Mouse (Mus musculus) frontal cortex, postnatal 25 days (tissue): ENCODE measurements around the gene Nav2.

Source experiments
- DNase-seq, 2 experiments: peaks; one replicate each; pipeline ENCODE4 v3.0.0; 2022; ENCODE audit warnings: low spot score in 2 of 2

The Nav2 gene

DNA sequence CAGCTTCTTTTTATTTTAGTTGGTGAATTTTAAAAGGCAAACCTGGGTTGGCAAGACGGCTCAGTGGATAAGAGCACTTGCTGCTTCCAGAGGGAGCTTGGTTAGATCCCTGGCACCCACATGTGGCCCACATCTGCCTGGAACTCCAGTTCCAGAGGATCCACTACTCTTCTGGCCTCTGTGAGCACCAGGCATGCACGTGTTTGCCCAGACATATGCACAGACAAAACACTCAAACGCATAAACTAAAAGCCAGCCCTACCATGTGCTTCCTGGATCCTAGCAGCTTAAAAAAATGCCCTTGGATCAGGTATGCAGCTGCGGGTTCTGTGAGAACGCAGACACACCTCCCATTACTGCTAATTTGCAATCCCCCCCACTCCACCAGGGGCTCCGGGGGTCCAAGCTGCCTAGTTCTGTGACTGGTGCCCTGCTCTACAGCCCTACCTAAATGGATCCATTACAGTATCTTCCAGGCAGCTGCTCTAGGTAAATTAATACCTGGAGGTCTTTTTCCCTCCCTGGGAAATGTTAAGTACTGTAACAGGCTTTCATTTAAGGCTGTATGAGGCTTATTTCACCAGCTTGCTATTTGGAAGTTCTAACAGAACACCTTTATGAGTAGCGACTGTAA is 603.4 kb downstream of the Nav2 start:
- DNase-seq, result no peak

DNA sequence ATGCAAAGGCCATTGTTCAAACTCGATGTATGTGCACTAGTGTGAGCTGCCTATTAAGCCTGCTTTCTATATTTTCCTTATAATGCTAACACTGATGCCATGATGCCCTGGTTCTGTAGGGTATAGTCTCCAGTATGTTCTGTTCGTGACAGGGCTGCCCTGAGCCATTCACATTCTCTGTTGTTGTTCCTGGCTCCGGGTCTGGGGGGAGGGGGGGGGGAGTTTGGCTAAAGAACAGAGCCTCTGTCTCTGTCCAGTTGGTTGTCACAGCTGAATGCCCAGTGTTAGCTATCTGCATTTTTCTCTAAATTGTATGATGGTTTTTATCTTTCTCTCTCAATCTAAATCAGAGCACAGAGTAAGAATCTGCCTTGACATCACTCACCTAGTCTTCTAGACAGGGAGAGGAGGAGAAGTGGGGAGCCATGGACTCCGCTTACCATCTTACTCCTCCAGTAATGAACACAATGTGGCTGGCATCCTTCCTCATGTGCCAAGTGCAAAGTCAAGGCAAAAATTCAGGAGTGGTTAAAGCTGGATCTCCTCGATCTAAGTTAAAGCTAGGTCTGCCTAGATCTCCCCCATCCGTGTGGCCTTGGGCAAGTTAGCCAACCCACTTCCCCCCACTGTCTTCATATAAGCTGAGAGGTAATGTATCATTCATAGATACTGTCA is 605.4 kb downstream of the Nav2 start:
- no peak for DNase-seq

DNA sequence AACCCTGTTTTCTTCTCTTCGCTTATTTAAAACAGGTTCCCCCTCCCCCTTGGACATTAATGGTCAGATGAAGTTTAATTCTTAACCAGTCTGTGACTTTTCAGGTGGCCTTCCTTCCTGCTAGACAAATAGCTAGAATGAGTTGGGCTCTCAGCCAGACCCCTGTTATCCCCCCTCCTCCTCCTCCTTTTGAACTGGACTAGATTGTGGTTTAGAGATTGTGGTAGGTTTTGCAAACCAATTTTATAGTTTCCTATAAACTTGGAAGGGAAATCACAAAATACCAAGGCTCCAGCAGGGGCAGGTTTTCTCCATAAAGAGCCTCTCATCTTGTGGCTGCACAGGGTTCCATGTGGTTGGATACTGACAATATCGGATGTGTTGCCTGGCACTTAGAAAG is 606.5 kb downstream of the Nav2 start:
- DNase-seq, result no peak

DNA sequence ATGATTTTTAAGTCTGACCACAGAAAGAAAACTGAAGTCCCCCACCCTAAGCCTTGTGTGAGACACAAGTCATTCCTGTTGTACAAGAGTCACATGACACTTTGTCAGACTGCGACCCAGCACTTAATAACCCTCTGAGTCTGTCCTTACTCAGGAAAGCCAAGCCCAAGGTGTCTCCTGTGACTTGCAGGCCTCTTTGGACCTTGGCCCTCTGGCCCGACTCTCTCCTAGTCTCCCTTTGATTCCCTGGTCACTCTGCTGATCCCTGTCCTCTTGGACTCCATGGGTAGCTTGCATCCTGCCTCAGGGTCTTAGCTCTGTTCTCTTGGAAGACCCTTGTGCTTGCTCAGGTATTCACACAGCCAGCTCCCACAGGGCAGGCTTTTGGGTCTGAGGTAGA is 612.0 kb downstream of the Nav2 start:
- DNase-seq, result no peak

DNA sequence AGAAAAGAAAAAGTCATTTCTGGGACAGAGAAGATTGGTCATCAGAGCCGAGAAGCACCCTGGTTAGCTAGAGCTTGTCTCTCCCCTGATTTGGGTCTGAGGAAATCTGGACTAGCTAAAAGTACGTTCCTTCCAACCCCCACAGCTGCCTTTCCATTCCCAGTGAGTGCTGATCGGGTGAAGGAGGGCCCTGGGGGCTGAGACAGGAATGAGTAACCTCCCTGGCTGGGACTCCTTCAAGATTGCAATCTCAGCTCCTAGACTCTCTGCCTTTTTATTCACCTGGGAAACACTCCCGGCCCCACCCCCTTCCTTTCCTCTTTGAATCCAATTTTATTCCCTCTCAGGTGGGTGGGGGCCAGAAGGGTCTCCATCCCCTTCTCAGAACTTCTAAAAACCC is 612.8 kb downstream of the Nav2 start:
- no peak for DNase-seq

DNA sequence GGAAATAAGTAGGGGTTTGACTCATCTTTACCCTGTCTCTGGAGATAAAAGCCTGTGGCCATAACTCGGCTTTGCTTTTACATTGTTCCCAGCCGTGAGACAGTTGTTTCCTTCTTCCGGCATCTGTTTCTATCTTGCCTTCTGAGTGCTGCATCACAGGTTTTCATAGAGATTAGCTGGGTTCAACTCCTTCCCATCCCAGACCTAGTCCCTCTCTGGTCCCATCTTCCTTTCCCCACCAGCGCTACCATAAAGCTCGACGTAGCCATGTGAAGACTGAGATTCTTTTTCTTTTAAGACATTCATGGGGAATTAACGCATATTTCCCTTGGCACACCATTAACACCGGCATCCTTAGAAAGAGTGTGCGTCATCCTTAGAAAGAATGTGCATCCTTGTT is 613.5 kb downstream of the Nav2 start:
- no peak for DNase-seq

DNA sequence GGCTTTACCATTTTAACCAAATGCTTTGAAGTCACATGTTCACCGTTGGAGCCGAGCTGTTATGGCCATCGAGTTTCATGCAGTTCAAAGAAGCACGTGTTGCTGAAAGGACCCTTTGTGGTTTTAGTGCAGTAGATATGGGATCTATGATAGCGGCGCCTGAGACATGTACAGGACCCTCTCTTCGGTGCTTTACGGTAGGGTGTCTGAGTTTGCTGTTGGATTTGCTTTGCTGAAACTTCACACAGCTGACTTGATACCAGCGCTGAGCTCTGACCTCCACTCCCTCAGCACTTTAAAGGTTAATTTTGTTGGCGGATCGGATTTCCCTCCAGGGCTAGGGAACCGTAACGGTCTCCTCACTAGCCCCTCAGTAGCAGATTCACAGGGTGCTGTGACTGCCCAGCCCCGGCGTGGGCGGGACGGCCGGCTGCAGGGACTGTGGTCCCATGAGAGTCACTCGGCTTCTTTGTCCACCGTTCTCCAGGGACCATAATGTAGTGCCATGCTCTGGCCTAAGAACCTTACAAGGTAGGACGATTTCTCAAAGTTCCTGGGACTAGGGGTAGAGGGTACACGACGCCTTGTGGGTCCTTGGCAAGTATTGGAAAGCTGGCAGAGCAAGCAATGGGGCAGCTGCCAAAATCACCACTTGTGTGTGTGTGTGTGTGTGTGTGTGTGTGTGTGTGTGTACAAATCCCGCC is 614.0 kb downstream of the Nav2 start:
- no peak for DNase-seq

DNA sequence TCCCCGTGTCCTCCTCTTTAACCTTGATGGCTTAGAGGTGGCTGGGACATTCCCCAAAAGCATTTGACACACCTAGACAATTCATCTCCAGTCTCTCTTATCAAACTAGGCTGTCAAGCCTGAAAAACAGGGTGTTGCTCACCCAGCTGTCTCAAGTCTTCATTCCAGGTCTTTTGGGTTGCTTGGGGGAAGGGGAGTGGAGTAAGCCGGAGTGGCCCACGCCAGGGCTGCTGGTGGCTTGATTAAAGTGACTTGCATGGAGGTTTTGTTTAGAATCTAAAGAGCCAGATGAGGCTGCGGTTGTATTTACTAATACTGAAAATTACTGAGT is 614.6 kb downstream of the Nav2 start:
- no peak for DNase-seq

DNA sequence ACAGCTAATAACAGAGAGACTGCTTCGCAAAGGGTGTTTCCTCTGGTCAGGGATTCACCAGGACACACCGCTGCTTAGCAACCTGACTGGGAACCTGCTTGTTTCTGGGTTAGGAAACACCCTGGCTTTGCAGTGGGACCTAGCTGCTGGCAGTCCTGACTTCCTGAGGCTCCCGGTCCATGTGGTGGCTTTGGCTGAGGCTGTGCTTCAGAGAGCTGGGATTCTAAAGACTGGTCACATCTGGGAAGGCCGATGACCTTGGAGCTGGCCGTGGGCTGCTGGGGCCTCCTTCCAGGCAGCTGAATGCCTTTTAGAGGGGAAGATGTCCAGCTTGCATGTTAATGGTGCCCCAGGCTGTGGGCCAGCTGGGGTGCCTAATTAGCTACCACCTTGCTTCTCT is 615.2 kb downstream of the Nav2 start:
- DNase-seq, result no peak

DNA sequence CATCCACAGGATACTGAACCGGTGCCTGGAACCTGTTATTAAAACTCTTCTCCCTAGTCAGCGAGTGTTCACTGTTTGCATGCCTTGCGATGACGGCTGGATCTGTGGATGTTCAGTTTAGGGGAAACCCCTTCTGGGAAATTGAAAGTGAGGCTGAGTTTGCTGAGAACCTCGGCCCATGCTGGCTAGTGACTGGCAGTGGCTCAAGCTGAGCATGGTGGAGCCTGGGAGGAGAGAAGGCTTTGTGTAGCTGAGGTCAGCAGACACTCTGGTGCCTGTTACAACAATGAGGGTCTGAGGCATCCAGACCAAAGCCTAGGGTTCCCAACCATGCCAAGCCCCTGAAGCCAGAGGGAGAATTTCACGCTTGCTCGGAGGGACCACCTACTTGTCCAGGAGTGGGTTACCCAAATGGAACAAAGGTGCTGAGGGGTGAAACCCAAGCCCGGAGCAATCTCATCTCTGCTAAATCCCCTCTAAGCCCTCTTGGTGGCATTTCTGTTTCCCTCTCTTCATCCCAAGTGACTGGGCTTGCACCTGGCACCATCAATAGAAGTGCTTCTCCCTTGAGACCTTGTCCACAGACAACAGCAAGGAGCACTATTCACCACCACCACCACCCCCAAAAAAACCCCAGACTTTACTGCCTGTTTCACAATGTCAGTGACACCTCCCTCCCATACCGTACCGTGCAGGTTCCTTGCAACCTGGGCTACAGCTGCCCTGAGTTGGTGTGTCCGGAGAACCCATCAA is 617.0 kb downstream of the Nav2 start:
- DNase-seq, result no peak

DNA sequence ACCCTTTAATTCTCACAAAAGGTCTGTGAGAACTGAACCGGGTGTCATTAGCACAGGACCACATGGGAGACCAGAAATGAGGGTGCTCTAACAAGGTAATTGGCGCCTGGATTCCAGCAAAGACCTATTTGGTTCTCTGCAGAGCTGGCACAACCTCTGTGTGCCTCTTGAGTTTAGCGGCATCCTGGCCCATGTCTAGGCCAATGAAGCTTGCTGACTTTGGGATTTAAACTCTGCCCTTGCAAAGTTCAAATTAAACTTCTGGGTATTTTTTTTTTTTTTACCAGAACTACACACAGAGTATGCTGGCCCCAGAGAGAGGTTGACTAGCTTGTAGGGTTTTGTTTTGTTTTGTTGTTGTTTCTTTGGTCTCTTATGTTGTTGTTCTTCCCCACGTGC is 617.6 kb downstream of the Nav2 start:
- DNase-seq, result no peak

DNA sequence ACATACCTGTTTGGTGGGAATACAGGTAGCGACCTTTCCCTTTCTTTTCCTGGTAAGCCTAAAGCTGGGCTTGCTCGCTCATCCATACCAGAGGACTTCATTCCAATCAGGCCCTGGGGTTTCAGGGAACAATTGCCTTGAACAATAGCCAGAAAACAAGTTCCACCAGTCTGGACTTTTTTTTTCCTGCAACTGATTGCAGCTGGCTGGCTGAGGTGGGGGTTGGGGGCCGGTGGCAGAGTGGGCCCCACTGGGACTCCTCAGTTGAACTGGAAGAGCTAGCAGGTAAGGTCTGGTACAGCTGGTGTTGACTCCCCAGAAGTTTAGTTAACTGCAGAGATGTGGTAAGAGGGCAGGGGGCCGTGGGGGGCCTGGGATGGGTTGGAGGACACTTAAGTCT is 619.0 kb downstream of the Nav2 start:
- DNase-seq, result no peak

DNA sequence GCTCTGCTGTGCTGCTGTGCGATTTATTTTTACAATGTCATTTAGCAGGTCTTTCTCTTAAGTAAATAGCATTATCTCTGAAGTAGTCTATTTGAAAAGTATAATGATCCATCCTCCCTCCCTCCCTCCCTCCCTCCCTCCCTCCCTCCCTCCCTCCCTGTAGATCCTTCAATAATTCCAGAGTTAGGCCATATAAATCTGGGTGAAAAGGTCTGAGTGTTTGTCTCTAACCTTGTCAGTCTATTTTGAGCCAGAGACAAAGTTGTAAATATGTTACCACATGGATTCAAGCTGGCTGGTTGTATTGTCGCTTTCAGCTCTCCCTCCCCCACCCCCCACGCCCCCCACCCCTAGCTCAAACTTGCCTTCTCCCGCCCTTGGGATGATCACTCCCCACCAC is 619.4 kb downstream of the Nav2 start:
- DNase-seq, result no peak

DNA sequence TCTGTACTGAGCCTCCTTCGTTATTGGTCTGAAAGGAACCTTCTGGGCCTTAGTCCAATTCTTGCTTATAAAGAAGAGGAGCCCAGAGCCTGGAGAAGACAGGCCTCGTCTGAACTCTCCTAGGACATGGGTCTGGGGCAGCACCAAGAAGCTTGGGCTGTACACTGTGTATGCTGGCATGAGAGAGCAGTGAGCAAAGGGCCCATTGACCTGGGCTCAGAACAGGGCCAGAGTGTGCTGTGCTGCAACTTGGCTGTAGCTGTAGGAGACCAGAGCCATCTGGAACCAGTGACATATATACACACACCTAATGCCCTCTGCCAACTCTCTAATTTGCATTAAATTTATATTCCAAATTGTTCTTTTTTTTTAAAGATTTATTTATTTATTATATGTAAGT is 621.0 kb downstream of the Nav2 start:
- DNase-seq, result no peak

DNA sequence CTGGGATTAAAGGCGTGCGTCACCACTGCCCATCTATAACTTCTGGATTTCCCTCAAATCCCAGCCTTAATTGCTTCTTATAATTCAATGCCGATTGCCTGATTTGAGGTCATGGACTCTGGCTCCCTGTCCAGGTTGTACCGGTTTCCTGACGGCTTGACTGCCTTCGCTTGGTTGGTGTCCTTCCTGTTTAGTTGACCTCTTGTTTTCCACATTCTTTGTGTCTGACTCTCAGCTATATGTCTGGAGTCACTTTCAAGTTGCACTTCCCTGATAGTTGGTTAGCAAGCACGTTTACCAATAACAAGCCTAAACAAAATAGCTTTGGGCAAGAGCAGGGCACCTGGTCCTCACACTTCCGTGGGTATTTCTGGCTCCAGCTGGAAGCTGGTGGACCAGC is 625.1 kb downstream of the Nav2 start:
- DNase-seq, result no peak

DNA sequence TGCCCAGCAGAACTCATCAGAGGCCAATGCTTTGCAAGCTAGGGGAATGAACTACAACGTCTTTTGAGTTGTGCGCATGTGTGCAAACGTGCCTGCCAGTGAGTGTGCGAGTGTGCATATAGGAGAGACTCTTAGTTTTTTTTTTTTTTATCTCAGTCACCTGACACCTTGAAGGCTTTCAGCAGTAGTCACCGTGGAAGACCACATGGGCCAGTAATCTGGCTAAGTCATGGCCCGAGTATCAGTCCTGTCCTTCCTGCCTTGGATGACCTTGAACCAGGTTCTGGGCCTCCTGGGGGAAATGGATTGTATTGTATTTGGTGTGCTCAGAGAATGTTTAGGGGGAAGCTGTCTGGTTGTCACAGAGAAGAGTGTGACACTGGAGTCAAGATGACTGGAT is 625.7 kb downstream of the Nav2 start:
- DNase-seq, result no peak

DNA sequence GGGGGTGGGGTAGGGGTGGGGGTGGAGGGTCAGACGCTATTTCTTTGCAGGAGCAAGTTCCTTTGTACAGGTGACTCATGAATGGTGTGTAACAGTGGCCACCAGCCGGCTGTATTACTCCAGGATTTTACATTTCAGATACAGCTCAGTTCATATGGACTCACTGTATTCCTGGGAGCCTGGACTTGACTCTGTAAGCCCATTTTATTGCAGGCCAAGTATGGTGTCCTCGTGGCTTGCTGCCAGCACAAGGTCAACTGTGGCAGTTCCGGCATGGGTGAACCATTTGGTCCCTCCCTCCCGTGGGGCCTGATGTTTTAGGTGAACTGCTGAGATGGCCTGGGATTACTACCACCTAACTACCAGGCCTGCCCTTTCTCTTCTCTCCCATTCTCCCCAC is 629.8 kb downstream of the Nav2 start:
- no peak for DNase-seq

DNA sequence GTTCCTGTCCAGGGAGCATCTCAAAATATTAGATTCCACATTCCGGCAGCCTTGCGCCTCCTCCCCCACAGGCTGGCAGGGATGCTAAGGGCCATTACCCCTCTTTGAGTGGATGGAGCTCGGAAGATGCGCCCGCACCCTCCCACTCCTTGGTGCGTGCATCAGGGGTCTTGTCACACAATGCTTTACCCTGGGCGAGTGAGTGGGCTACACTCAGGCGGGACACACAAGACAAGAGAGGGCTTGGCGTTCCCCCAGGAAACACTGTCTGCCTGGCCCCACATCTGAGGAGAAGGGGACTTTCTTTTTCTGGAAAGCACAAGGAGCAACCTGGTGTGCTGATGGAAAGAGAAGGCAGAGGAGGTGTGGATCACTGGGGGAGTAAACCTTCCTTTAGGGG is 631.7 kb downstream of the Nav2 start:
- no peak for DNase-seq

DNA sequence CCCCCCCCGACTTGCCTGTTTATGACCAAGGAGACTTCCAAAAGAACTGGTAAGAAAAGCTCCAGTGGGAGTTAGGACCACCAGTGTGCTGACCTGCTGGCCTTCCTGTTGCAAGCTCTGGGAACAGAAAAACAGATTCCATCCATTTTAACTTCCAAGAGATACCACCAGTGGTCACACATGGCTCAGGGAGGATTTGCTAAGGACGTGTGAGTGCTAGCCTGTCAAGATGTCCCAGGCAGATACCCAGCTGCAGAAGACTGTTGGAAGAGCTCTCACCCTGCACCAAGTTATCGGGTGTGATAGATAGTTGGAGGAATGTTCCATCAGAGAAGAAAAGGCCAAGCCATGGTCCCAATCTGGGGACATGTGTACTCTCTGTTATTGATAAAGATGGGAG is 633.6 kb downstream of the Nav2 start:
- DNase-seq, result no peak

DNA sequence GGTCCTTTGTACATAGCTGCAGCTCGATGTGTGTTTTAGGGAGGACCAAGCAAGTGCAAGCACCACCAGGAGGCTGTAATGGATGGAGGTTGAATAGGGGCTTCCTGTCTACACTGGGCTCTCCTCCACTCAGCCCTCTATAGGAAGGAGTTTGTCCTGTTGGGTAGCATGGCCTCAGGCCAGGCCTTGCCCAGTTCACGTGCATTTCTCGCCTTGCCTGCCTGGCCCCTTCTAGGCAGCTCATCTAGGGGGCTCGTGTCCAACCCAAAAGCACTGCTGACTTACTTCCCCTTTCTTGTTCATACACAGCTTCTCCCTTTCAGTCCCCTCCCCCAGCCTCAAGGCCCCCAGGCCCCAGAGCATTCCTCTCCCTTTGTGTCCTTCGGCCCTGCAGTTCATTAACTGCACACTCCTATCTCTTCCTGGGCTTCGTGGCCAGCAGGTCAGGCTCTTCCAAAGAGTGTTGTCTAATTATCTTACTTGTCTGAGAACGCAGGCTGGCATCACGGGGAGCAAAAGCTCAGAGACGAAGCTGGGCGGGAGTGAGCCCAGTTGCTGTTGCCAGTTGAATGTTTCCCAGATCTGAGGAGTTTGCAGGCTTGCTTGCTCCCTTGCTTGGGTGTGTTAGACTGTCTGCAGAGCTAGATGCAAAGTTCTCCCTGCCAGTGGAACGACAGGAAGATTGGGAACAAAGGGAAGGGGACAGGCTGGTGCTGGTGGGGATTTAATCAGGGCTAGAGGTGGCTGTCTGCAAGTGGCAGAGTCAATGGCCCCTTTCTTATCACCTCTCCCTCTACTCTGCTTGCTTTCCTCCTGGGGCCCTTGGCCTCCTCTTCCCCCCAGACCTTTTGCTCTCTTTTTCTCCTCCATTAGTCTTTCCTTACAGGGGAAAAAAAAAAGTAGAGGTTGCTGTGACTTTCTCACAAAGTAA is 636.5 kb downstream of the Nav2 start:
- DNase-seq, result no peak

DNA sequence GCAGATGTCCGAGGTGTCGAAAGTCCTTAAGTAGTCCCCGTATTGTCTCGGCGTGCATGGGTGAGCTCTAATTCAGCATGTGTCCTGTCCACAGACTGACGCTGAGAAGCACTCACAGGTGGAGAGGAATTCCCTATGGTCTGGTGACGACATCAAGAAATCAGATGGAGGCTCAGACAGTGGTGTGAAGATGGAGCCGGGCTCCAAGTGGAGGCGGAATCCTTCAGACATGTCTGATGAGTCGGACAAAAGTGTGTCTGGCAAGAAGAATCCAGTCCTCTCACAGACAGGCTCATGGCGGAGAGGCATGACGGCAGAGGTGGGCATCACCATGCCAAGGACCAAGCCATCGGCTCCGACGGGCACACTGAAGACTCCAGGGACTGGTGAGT is 637.2 kb downstream of the Nav2 start:
- no peak for DNase-seq

DNA sequence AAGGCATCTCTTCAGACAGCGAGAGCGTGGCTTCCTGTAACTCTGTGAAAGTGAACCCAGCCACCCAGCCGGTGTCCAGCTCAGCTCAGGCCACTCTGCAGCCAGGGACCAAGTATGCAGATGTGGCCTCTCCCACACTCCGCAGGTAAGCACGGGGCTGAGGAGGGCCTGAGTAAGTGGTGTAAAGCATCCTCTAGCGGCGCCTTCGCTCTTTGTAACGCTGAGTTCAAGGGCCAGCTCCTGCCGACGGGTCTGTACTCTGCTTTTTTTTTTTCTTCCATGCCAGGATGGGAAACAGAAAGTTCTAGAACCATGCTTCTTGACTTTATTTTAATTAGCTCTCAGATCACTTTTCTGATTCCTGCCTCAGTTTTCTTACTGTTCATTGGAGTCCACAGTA is 639.9 kb downstream of the Nav2 start:
- no peak for DNase-seq
